Mouse (Mus musculus): ENCODE data around the gene Pip4k2b.

GRCm38 (mm10) chr11:97748496-97748895, 4.0 kb upstream of the Pip4k2b start:
- TF ChIP-seq POLR2A (IDR thresholded peaks at IDR 0.05; ENCODE audit: insufficient read depth, low read depth, low read length) (no peak), CTCF (IDR thresholded peaks at IDR 0.05; ENCODE audit: insufficient read depth, low read depth, low read length) (no peak)

All from olfactory bulb, adult 2 months (tissue).